Mouse (Mus musculus) T-helper 2 cell (primary cell): ENCODE measurements around the gene BC003965.
"Not testable (repeated sequence)": the region's sequence is repeated elsewhere in the genome, so short reads cannot be mapped to it uniquely, and the experiment has no call there.

Experiments
- in situ Hi-C: fragments of 300-600 bp; cut with MboI, MseI; formaldehyde crosslinking; loops from one replicate; pipeline ENCODE4 v1.15.1; 2025; ENCODE audit warnings: high pct_unique_total_duplicates

BC003965 gene

GRCm38 (mm10) chr17:25218967-25219366 lies 34.6 kb downstream of the BC003965 start:
- in situ Hi-C loops, result no loop called here

DNA sequence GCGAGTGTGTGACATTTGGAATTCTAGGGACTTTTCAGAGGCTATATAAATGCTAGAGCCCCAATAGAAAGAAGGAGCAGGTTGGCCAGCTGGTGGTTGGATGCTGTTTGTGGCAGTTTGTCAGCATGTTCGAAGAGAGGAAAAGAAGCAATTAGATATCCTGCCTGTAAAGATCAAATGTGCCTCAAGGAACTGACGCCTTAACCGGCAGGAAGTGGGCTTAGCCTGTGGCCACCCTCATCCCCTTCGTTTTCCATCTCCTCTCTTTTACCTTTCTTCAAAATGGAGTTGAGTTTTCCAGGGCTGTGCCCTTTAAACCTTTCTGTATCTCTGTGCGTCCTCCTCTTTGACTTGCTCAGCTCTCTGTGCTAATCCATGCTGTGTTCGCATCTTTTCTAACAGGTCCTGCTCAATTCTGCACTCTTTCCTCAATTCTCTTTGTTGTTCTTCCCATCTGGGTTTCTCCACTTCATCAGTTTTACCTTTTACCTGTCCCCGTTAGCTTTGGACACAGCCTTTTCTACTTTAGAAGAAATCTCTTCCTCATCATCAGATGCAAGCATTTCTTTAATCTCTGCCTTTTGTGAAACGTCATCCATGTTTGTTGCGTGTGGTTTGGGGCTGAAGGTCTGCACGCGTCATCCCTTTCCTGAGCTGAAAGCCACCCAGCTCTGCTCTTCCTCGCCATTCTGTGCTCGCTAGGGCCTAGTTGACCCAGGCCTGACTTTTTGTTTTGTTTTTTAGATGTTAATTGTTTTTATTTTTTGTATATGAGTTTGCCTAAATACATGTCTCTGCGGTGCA lies 35.3 kb downstream of the BC003965 start:
- in situ Hi-C loops, result loop anchor here (5.0 kb wide), 1 partner anchor 53 kb away; the partner anchor contains the start of gene Ube2i

- in situ Hi-C loops, result loop anchor here (5.0 kb wide), 1 partner anchor 52 kb away; the partner anchor contains the start of gene Ube2i
Observed at GRCm38 (mm10) chr17:25220746-25221145, 36.4 kb downstream of the BC003965 start.

GRCm38 (mm10) chr17:25221821-25222503 lies 37.6 kb downstream of the BC003965 start:
- in situ Hi-C loops, result loop anchor here (5.0 kb wide), 1 partner anchor 50 kb away; the partner anchor contains the start of gene Ube2i

DNA sequence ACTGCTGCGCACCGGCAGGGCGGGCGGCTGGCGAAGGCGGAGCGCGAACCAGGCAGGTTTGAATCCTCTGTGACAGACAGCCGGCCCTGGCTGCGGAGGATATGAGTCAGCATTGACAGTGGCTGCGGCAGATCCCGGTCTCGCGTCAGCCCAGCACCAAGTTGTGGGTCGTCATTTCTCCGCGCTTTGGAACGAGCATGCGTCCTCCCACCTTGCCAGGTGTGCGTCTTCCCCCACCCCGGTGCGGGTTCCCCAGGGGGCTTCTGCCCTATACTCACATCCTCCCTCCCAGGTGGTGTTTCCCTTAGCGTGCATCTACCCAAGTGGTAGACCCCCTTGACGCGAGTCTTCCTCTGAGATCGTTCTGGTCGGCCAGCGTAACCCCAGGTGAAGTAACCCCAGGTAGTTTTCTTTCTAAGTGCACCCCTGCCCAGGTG lies 38.2 kb downstream of the BC003965 start:
- in situ Hi-C loops, result loop anchor here (5.0 kb wide), 1 partner anchor 50 kb away; the partner anchor contains the start of gene Ube2i

- in situ Hi-C loops, result loop anchor here (5.0 kb wide), 1 partner anchor 49 kb away; the partner anchor contains the start of gene Ube2i
Observed at GRCm38 (mm10) chr17:25222951-25223601, 38.7 kb downstream of the BC003965 start.

GRCm38 (mm10) chr17:25224586-25225222 lies 40.4 kb downstream of the BC003965 start:
- in situ Hi-C loops, result loop anchor here (5.0 kb wide), 1 partner anchor 48 kb away; the partner anchor contains the start of gene Ube2i

DNA sequence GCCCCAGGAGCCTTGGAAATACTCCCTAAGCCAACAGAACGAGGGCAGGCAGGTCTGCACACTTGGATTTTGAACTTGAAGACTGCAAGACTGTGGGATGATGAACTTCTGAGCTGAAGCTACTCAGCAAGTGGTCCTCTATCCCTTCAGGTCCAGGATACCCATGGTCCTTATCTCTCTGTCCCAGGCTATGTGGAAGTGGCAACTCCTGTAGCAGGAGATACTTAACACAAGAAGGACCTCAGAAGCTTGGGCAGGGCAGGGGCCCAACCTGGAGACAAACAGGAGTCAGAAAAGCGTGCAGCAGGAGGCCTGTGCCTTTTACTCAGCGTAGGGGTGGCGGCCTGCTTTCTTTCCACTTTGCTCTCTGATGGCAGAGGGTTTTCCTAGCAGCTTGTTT lies 41.3 kb downstream of the BC003965 start:
- in situ Hi-C loops, result no loop called here

DNA sequence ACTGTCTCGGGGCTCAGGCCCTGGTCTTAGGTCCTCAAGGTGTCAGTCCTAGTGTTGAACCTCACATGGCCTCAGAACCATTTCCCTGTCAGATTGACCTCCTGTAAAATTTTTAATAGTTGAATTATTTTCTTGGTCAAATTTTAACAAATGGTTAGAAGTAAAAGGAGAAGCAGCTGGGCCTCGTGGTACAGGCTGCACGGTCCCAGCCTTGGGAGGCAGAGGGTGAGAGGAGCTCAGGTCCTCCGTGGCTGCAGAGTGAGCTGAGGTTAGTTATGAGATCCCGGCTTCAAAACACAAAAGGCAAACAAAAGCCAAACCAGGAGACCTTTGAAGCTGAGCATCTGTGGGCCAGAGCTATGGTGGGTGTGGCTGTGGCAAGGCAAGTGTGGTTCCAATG lies 43.6 kb downstream of the BC003965 start:
- in situ Hi-C loops, result no loop called here

GRCm38 (mm10) chr17:25230014-25230655 lies 45.8 kb downstream of the BC003965 start:
- in situ Hi-C loops, result not testable (repeated sequence)

- in situ Hi-C loops, result no loop called here
Observed at GRCm38 (mm10) chr17:25230700-25231099, 46.3 kb downstream of the BC003965 start.

DNA sequence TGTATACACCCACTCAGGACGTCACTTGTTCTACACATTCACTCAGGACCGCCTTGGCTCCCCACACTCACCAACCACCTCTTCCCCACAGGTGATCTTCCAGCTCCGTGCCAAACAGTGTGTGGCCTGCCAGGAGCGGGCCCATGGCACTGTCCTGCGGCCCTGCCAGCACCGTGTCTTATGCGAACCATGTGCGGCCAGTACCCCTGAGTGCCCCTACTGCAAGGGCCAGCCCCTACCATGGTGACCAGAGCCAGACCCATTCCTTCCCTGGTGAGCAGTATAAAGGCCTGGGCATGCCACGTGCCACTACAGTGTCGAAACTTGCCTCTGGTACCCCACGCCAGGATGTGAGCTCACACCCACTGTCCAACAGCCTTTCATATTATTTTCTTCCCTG lies 47.3 kb downstream of the BC003965 start:
- in situ Hi-C loops, result not testable (repeated sequence)

- in situ Hi-C loops, result no loop called here
Observed at GRCm38 (mm10) chr17:25235635-25236034, 51.3 kb downstream of the BC003965 start.
